Mouse (Mus musculus) heart, adult 2 months (tissue): Measurements from ENCODE around the gene Arhgef17. TPM values are rescaled to one million over a fixed set of nuclear protein-coding genes. Genes with fewer than 3 reads are reported as not detected.

Source experiments
- DNase-seq, 2 experiments: peaks; one replicate each; pipeline ENCODE4 v3.0.0; 2021
- H3K27ac ChIP-seq: fragments of 200-600 bp; 2 replicates; pipeline ENCODE4 v1.8.1; 2022
- H3K27me3 ChIP-seq: fragments of 200-500 bp; 2 replicates; pipeline ENCODE4 v1.6.1; 2012; ENCODE audit warnings: mild to moderate bottlenecking, low read length, inconsistent platforms, mixed read lengths; ENCODE audit not compliant: control insufficient read depth, insufficient read depth
- H3K36me3 ChIP-seq: fragments of 200-500 bp; 2 replicates; pipeline ENCODE4 v1.6.1; 2012; ENCODE audit warnings: low read length, inconsistent platforms; ENCODE audit not compliant: control insufficient read depth, insufficient read depth
- H3K4me1 ChIP-seq: fragments of 200-500 bp; 2 replicates; pipeline ENCODE4 v1.6.1; 2011; ENCODE audit warnings: low read length; ENCODE audit not compliant: control insufficient read depth, insufficient read depth
- H3K4me3 ChIP-seq: fragments of 200-600 bp; 2 replicates; pipeline ENCODE4 v1.8.1; 2022
- H3K79me2 ChIP-seq: fragments of 200-500 bp; replicated peaks from 2 replicates; pipeline ENCODE4 v1.6.1; 2012; ENCODE audit warnings: mild to moderate bottlenecking, inconsistent platforms, low read length, moderate library complexity, mixed read lengths; ENCODE audit not compliant: control insufficient read depth, insufficient read depth
- H3K9ac ChIP-seq: fragments of 200-500 bp; 2 replicates; pipeline ENCODE4 v1.6.1; 2012; ENCODE audit warnings: low read depth, mild to moderate bottlenecking, control low read depth, inconsistent platforms, low read length, mixed read lengths
- CTCF ChIP-seq: fragments of 200-600 bp; IDR thresholded peaks from 2 replicates; pipeline ENCODE4 v1.8.1; 2022; ENCODE audit warnings: antibody characterized with exemption, mild to moderate bottlenecking, moderate library complexity
- EP300 ChIP-seq: fragments of 200-500 bp; IDR thresholded peaks from 2 replicates; pipeline ENCODE4 v1.6.1; 2011; ENCODE audit warnings: low read depth, low read length, control low read depth; ENCODE audit not compliant: insufficient read depth
- POLR2A ChIP-seq: fragments of 200-500 bp; IDR thresholded peaks from 2 replicates; pipeline ENCODE4 v1.6.1; 2011; ENCODE audit warnings: mild to moderate bottlenecking, low read depth, low read length, control low read depth; ENCODE audit not compliant: insufficient read depth
- WGBS: fragments of 180-500 bp; shearing (Covaris S2); methylation state at CpG from one replicate; pipeline ENCODE4 v1.1.7; 2018; 5-methylcytosine and 5-hydroxymethylcytosine counted together
- intact Hi-C: fragments of 180-260 bp; cut with DNase I; formaldehyde crosslinking; loops from one replicate; pipeline ENCODE4 v1.15.1; 2025
- polyA plus RNA-seq: library from polyadenylated mRNA; depleted of rRNA; stranded (reverse); fragments of >200 nt; gene quantifications from 2 replicates; pipeline ENCODE4 v1.2.3, GENCODE M21; 2012
- total RNA-seq, 2 experiments: library from RNA; stranded (reverse); gene quantifications; 2 replicates each; pipeline ENCODE4 v1.2.3; 2021

Arhgef17 gene
- total and polyA plus RNA-seq, 3 experiments: 23.4 to 28.4 (median 26.2) TPM

GRCm38 (mm10) chr7:100950481-100951010, 18.6 kb upstream of the Arhgef17 start:
- Histone ChIP-seq H3K27me3 (no peaks in the 10 kb centered on the region), H3K36me3 (no peaks in the 10 kb centered on the region), H3K4me3 (no peak overlapping the region), H3K4me1 (peaks cover 14% of the 10 kb centered on the region), H3K9ac (no peak overlapping the region), H3K79me2 (no peaks in the 10 kb centered on the region), H3K27ac (peak overlapping the region; percentile 23; the same call in 1 of the 2 replicates)
- intact Hi-C loops: no loop called here
- TF ChIP-seq POLR2A (peak; percentile 38; the same call in 1 of the 2 replicates), EP300 (peak; percentile 74; the same call in 1 of the 2 replicates), CTCF (no peak)
- WGBS: 43% methylated on average over 12 of the region's 12 CpGs
- peak; percentile 65 to 77 for DNase-seq

- no peak overlapping the region for H3K9ac ChIP-seq
- peaks cover 14% of the 10 kb centered on the region for H3K4me1 ChIP-seq
- H3K36me3 ChIP-seq: no peaks in the 10 kb centered on the region
- intact Hi-C loops: no loop called here
- peak overlapping the region; percentile 23; the same call in 1 of the 2 replicates for H3K27ac ChIP-seq
- WGBS: 70% methylated on average over 5 of the region's 5 CpGs
- no peaks in the 10 kb centered on the region for H3K79me2 ChIP-seq
- no peak for DNase-seq
- H3K27me3 ChIP-seq: no peaks in the 10 kb centered on the region
- TF ChIP-seq CTCF (no peak), POLR2A (no peak), EP300 (no peak)
- H3K4me3 ChIP-seq: no peak overlapping the region
These were observed 18.1 kb upstream of the Arhgef17 start for GRCm38 (mm10) chr7:100950031-100950430.

- intact Hi-C loops: loop anchor here (1.0 kb wide), 1 partner anchor 21 kb away; no protein-coding TSS in a partner anchor
- TF ChIP-seq POLR2A (no peak), CTCF (no peak), EP300 (no peak)
- Histone ChIP-seq H3K27ac (no peak overlapping the region), H3K4me1 (peaks cover 7% of the 10 kb centered on the region), H3K27me3 (no peaks in the 10 kb centered on the region), H3K4me3 (no peak overlapping the region), H3K9ac (no peak overlapping the region), H3K36me3 (no peaks in the 10 kb centered on the region), H3K79me2 (no peaks in the 10 kb centered on the region)
- WGBS: 85% methylated on average over 5 of the region's 5 CpGs
- DNase-seq: no peak
These were observed 12.8 kb upstream of the Arhgef17 start for GRCm38 (mm10) chr7:100944738-100945137.

GRCm38 (mm10) chr7:100944306-100944705, 12.4 kb upstream of the Arhgef17 start:
- H3K27ac ChIP-seq: no peak overlapping the region
- intact Hi-C loops: loop anchor here (1.0 kb wide), 1 partner anchor 21 kb away; no protein-coding TSS in a partner anchor

GRCm38 (mm10) chr7:100942789-100943615, 11.1 kb upstream of the Arhgef17 start:
- Histone ChIP-seq H3K4me3 (no peak overlapping the region), H3K79me2 (no peaks in the 10 kb centered on the region), H3K9ac (0 out of 2 replicates have a peak overlapping the region, but pooled peaks have one; percentile 13), H3K4me1 (peaks cover 4% of the 10 kb centered on the region), H3K27me3 (no peaks in the 10 kb centered on the region), H3K27ac (no peak overlapping the region), H3K36me3 (no peaks in the 10 kb centered on the region)
- TF ChIP-seq CTCF (peak; percentile 88), POLR2A (no peak), EP300 (peak; percentile 72)
- DNase-seq: peak; percentile 62
- 29% methylated on average over 12 of the region's 12 CpGs for WGBS
- intact Hi-C loops: loop anchor here (2.0 kb wide), 2 partner anchors 44 to 108 kb away; no protein-coding TSS in a partner anchor

More at GRCm38 (mm10) chr7:100944306-100944705, 12.4 kb upstream of the Arhgef17 start:
- no peak overlapping the region for H3K9ac ChIP-seq
- H3K27me3 ChIP-seq: no peaks in the 10 kb centered on the region
- no peaks in the 10 kb centered on the region for H3K79me2 ChIP-seq
- DNase-seq: peak; percentile 26 to 41
- peaks cover 4% of the 10 kb centered on the region for H3K4me1 ChIP-seq
- no peak overlapping the region for H3K4me3 ChIP-seq
- WGBS: 73% methylated on average over 2 of the region's 2 CpGs
- TF ChIP-seq POLR2A: no peak
- TF ChIP-seq CTCF: no peak
- TF ChIP-seq EP300: no peak
- H3K36me3 ChIP-seq: no peaks in the 10 kb centered on the region
